Mouse (Mus musculus): Measurements from ENCODE around the gene Ltbp3. TPM values are rescaled to one million over a fixed set of nuclear protein-coding genes. Genes with fewer than 3 reads are reported as not detected.

The Ltbp3 gene
- total and polyA plus RNA-seq, 3 experiments = 0.51 TPM; not detected in 2

- Histone ChIP-seq H3K27me3 (replicated peaks) (no peaks in the 10 kb centered on the region), H3K79me2 (replicated peaks; ENCODE audit: control insufficient read depth, extremely low read depth, insufficient read depth, poor library complexity, severe bottlenecking) (no peaks in the 10 kb centered on the region), H3K9me3 (replicated peaks; ENCODE audit: low read length) (no peaks in the 10 kb centered on the region), H3K36me3 (replicated peaks in 1 of 2; ENCODE audit: control insufficient read depth in 1 of 2, insufficient read depth in 1 of 2, low read length in 1 of 2) (no peaks in the 10 kb centered on the region), H3K9ac (ENCODE audit: insufficient read depth, low read depth) (no peak overlapping the region), H3K4me2 (ENCODE audit: insufficient read depth, low read depth, poor library complexity, severe bottlenecking) (no peak overlapping the region), H3K4me1 (ENCODE audit: control insufficient read depth in 1 of 2, insufficient read depth in 2 of 2) (peaks cover 0 to 9% of the 10 kb centered on the region in 2 experiments; a peak in 2 of 4 replicates), H3K4me3 (replicated peaks in 1 of 3; ENCODE audit: low read depth in 2 of 3, low read length in 2 of 3, poor library complexity in 1 of 3) (no peak overlapping the region), H3K27ac (ENCODE audit: insufficient read depth, low read depth) (no peak overlapping the region)
- no peak for TF ChIP-seq JUN (IDR thresholded peaks at IDR 0.05; ENCODE audit: insufficient read depth, low read depth, low read length)
- TF ChIP-seq MEF2A (IDR thresholded peaks at IDR 0.05; ENCODE audit: borderline replicate concordance, low read depth, low read length) = no peak
- TF ChIP-seq JUND (conservative IDR thresholded peaks at IDR 0.05; ENCODE audit: low read depth, low read length) = no peak
- TF ChIP-seq GABPA (IDR thresholded peaks at IDR 0.05; ENCODE audit: insufficient replicate concordance, low read depth, low read length) = no peak
- no peak for TF ChIP-seq TBP (conservative IDR thresholded peaks at IDR 0.05; ENCODE audit: low read depth, low read length)
- TF ChIP-seq MYC (IDR thresholded peaks at IDR 0.05; ENCODE audit: low read depth, low read length) = no peak
- no peak for TF ChIP-seq USF2 (conservative IDR thresholded peaks at IDR 0.05; ENCODE audit: low read depth, low read length)
- TF ChIP-seq POLR2AphosphoS2 (IDR thresholded peaks at IDR 0.05; ENCODE audit: low read depth, low read length) = no peak
- TF ChIP-seq HCFC1 (IDR thresholded peaks at IDR 0.05; ENCODE audit: low read depth, low read length) = no peak
- no peak for TF ChIP-seq BHLHE40 (IDR thresholded peaks at IDR 0.05; ENCODE audit: low read depth, low read length)
- TF ChIP-seq RAD21 (IDR thresholded peaks at IDR 0.05; ENCODE audit: low read depth, low read length) = no peak
- no peak for TF ChIP-seq CHD2 (IDR thresholded peaks at IDR 0.05; ENCODE audit: low read length)
- no peak for TF ChIP-seq ZC3H11A (IDR thresholded peaks at IDR 0.05; ENCODE audit: low read depth, low read length)
- no peak for TF ChIP-seq RCOR1 (conservative IDR thresholded peaks at IDR 0.05; ENCODE audit: low read depth, low read length)
- no peak for TF ChIP-seq MAZ (IDR thresholded peaks at IDR 0.05; ENCODE audit: low read depth, low read length)
- no peak for TF ChIP-seq CHD1 (IDR thresholded peaks at IDR 0.05; ENCODE audit: low read depth, low read length)
- in situ Hi-C loops (cut with MboI; ENCODE audit: low pct_ligation_motif_present, low pct_unique_long_range_greater_than_20kb, low sequenced_read_pairs) (no loop called here), dilution Hi-C loops (cut with MboI; ENCODE audit: extremely low pct_ligation_motif_present, extremely low pct_unique_long_range_greater_than_20kb, low sequenced_read_pairs) (no loop called here)
- no peak for DNase-seq (ENCODE audit: extremely low read depth)
Measured at GRCm38 (mm10) chr19:5778312-5778711, 37.6 kb downstream of the Ltbp3 start.

- dilution Hi-C loops (cut with MboI; ENCODE audit: extremely low pct_ligation_motif_present, extremely low pct_unique_long_range_greater_than_20kb, low sequenced_read_pairs) = no loop called here
- no peaks in the 10 kb centered on the region for H3K79me2 ChIP-seq (replicated peaks; ENCODE audit: control insufficient read depth, extremely low read depth, insufficient read depth, poor library complexity, severe bottlenecking)
- peaks cover 0 to 9% of the 10 kb centered on the region in 2 experiments; a peak in 2 of 4 replicates for H3K4me1 ChIP-seq (ENCODE audit: control insufficient read depth in 1 of 2, insufficient read depth in 2 of 2)
- DNase-seq (ENCODE audit: extremely low read depth) = no peak
- H3K36me3 ChIP-seq (replicated peaks in 1 of 2; ENCODE audit: control insufficient read depth in 1 of 2, insufficient read depth in 1 of 2, low read length in 1 of 2) = no peaks in the 10 kb centered on the region
- no peaks in the 10 kb centered on the region for H3K9me3 ChIP-seq (replicated peaks; ENCODE audit: low read length)
- no peaks in the 10 kb centered on the region for H3K27me3 ChIP-seq (replicated peaks)
- no peak overlapping the region for H3K4me2 ChIP-seq (ENCODE audit: insufficient read depth, low read depth, poor library complexity, severe bottlenecking)
- H3K9ac ChIP-seq (ENCODE audit: insufficient read depth, low read depth) = no peak overlapping the region
- H3K27ac ChIP-seq (ENCODE audit: insufficient read depth, low read depth) = no peak overlapping the region
- TF ChIP-seq ZC3H11A (IDR thresholded peaks at IDR 0.05; ENCODE audit: low read depth, low read length) = no peak
- no peak for TF ChIP-seq EP300 (IDR thresholded peaks at IDR 0.05; ENCODE audit: low read length)
- no peak for TF ChIP-seq E2F4 (IDR thresholded peaks at IDR 0.05; ENCODE audit: insufficient replicate concordance, low read depth, low read length)
- no peak for TF ChIP-seq ZNF384 (IDR thresholded peaks at IDR 0.05; ENCODE audit: low read depth, low read length)
- no peak for TF ChIP-seq NRF1 (IDR thresholded peaks at IDR 0.05; ENCODE audit: low read depth, low read length)
- TF ChIP-seq BHLHE40 (IDR thresholded peaks at IDR 0.05; ENCODE audit: low read depth, low read length) = peak; percentile 68
- no peak for TF ChIP-seq TBP (conservative IDR thresholded peaks at IDR 0.05; ENCODE audit: low read depth, low read length)
- no peak for TF ChIP-seq MAX (IDR thresholded peaks at IDR 0.05; ENCODE audit: low read length)
- peak in 1 of 2 experiments; percentile 73; a peak in 2 of 4 replicates for TF ChIP-seq CTCF (conservative IDR thresholded peaks at IDR 0.05 in 1 of 2, IDR thresholded peaks at IDR 0.05 in 1 of 2; ENCODE audit: low read depth in 2 of 2, low read length in 2 of 2)
- peak; percentile 75 for TF ChIP-seq RAD21 (IDR thresholded peaks at IDR 0.05; ENCODE audit: low read depth, low read length)
- peak; percentile 54 for TF ChIP-seq SMC3 (IDR thresholded peaks at IDR 0.05; ENCODE audit: low read depth, low read length)
- no peak for TF ChIP-seq MAZ (IDR thresholded peaks at IDR 0.05; ENCODE audit: low read depth, low read length)
- TF ChIP-seq JUND (conservative IDR thresholded peaks at IDR 0.05; ENCODE audit: low read depth, low read length) = no peak
- TF ChIP-seq RCOR1 (conservative IDR thresholded peaks at IDR 0.05; ENCODE audit: low read depth, low read length) = no peak
- TF ChIP-seq TCF12 (IDR thresholded peaks at IDR 0.05; ENCODE audit: low read depth, low read length) = no peak
- in situ Hi-C loops (cut with MboI; ENCODE audit: low pct_ligation_motif_present, low pct_unique_long_range_greater_than_20kb, low sequenced_read_pairs) = no loop called here
- H3K4me3 ChIP-seq (replicated peaks in 1 of 3; ENCODE audit: low read depth in 2 of 3, low read length in 2 of 3, poor library complexity in 1 of 3) = no peak overlapping the region
Measured at GRCm38 (mm10) chr19:5780203-5780602, 39.5 kb downstream of the Ltbp3 start.

Data from CH12.LX (cell line).